Mouse (Mus musculus) forebrain, embryonic 12.5 days (tissue): Measurements from ENCODE around the gene Gli1. TPM values are rescaled to one million over a fixed set of nuclear protein-coding genes. Genes with fewer than 3 reads are reported as not detected.

Source experiments
- ATAC-seq: fragments of 200-750 bp; cut with Nextera tagmentation; 2 replicates; pipeline ENCODE4 v1.8.0; 2017; ENCODE audit warnings: moderate TSS enrichment; ENCODE audit not compliant: low FRiP score
- H3K27ac ChIP-seq: fragments of 300-500 bp; sonication (generic); 2 replicates; pipeline ENCODE4 v1.5.1; 2016; ENCODE audit warnings: mild to moderate bottlenecking
- H3K27me3 ChIP-seq: fragments of 300-500 bp; sonication (generic); 2 replicates; pipeline ENCODE4 v1.6.1; 2016; ENCODE audit warnings: mild to moderate bottlenecking
- H3K36me3 ChIP-seq: fragments of 300-500 bp; sonication (generic); replicated peaks from 2 replicates; pipeline ENCODE4 v1.6.1; 2016; ENCODE audit warnings: mild to moderate bottlenecking
- H3K4me1 ChIP-seq: fragments of 300-500 bp; sonication (generic); 2 replicates; pipeline ENCODE4 v1.6.1; 2016
- H3K4me2 ChIP-seq: fragments of 300-500 bp; sonication (generic); 2 replicates; pipeline ENCODE4 v1.6.1; 2016; ENCODE audit warnings: mild to moderate bottlenecking, moderate library complexity
- H3K4me3 ChIP-seq: fragments of 300-500 bp; sonication (generic); replicated peaks from 2 replicates; pipeline ENCODE4 v1.5.1; 2016; ENCODE audit warnings: mild to moderate bottlenecking
- H3K9ac ChIP-seq: fragments of 300-500 bp; sonication (generic); 2 replicates; pipeline ENCODE4 v1.6.1; 2016; ENCODE audit warnings: mild to moderate bottlenecking
- H3K9me3 ChIP-seq: fragments of 300-500 bp; sonication (generic); 2 replicates; pipeline ENCODE4 v1.6.1; 2016
- WGBS: fragments of 180-500 bp; shearing (Covaris S2); methylation state at CpG from one replicate; pipeline ENCODE4 v1.1.7; 2016; 5-methylcytosine and 5-hydroxymethylcytosine counted together
- polyA plus RNA-seq: library from polyadenylated mRNA; unstranded; fragments of >200 nt; fragmentation: Nextera tagmentation; extraction: Ambion mirVana; gene quantifications from 2 replicates; pipeline ENCODE4 v1.2.1, GENCODE M21; 2016

The Gli1 gene
- polyA plus RNA-seq, 1 experiment from 2014 or later = 3.6 TPM

DNA sequence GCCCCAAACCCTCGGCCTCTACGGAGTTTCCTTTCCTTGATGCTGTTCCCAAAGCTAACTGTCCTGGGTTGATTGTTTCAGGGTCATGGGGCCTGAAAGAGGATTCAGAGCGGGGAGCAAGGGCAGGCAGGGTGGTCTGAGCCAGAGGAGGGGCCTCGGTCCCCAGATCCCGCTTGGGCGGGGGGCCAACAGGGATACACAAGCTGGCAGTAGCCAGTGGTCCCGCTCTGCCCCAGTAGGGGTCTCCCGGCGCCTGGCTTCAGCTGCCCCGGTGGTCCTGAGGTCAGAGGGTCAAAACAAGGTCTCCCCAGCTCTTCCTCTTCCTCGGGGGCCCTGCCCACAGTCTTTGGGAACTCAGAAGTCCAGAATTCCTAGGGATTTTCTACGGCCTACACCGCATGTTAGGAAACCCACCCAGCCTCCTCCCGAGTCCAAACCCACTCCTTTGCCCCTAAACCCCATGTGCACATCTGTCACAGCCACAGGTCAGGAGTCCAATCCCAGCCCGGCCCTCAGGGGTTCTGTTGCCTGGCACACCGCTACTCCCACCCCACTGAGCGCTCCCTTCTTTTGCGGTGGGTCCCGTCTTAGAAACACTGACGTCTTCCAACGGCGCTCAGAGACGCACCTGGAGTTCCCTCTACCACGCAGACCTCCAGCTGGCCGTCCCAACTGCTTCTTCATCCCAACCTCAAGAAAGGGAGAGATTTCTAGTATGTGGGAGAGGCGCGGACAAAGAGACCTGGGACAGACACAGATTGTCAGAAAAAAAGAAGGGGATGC is 1.0 kb downstream of the Gli1 start:
- under 1% methylated on average over 27 of the region's 27 CpGs for WGBS
- ATAC-seq = peak; percentile 21; the same call in 1 of the 2 replicates
- Histone ChIP-seq H3K4me1 (peaks cover 38% of the 10 kb centered on the region), H3K36me3 (no peaks in the 10 kb centered on the region), H3K9ac (peak overlapping the region; percentile 44), H3K27ac (peak overlapping the region; percentile 70), H3K27me3 (peaks cover 42% of the 10 kb centered on the region), H3K9me3 (no peaks in the 10 kb centered on the region), H3K4me3 (peak overlapping the region; percentile 41), H3K4me2 (peak overlapping the region; percentile 78)

DNA sequence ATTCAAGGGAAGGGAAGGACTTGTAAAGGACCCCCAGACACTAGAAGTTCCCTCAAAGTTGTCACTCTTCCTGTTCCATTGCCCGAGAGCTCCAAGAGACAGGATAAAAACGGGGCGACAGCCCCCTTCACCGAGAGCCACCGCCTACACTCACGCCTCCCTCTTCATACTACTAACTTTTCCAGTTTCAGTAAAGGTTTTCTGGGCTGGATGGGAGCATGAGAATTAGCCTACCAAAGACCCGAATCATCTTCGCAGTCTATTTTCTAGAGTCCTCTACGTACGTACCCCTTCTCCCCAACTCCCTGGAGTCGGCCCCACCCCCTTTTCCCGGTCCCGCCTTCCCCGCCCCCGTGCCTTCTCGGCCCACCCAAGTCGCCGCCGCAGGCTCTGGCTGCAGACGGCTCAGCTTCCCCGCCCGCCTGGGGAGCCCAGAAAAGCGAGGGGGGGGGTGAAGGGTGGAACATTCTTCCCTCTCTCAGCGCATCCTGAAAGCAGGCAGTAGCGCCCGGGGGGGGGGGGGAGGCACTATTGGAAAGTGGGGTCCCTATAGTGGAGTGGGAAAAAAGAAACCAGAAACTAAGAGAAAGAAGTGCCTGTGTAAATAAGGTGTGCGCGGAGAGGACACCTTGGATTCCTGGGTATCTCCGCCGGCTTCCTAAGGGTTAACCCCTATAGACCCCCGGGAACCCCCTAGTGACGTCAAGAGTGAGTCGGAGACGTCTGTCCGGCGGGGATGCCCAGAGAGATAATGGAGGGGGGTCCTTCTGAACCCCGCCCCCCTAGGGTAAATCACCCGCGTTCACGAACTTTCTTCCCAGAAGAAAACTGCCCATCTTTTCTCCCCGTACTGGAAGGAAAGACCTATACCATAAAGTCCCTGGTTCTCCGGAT is 1.8 kb downstream of the Gli1 start:
- Histone ChIP-seq H3K4me2 (peak overlapping the region; percentile 78), H3K9ac (peak overlapping the region; percentile 44), H3K9me3 (no peaks in the 10 kb centered on the region), H3K36me3 (no peaks in the 10 kb centered on the region), H3K4me1 (peaks cover 38% of the 10 kb centered on the region), H3K27ac (peak overlapping the region; percentile 70), H3K4me3 (peak overlapping the region; percentile 41), H3K27me3 (peaks cover 42% of the 10 kb centered on the region)
- WGBS = under 1% methylated on average over 41 of the region's 42 CpGs
- ATAC-seq = peak; percentile 57

DNA sequence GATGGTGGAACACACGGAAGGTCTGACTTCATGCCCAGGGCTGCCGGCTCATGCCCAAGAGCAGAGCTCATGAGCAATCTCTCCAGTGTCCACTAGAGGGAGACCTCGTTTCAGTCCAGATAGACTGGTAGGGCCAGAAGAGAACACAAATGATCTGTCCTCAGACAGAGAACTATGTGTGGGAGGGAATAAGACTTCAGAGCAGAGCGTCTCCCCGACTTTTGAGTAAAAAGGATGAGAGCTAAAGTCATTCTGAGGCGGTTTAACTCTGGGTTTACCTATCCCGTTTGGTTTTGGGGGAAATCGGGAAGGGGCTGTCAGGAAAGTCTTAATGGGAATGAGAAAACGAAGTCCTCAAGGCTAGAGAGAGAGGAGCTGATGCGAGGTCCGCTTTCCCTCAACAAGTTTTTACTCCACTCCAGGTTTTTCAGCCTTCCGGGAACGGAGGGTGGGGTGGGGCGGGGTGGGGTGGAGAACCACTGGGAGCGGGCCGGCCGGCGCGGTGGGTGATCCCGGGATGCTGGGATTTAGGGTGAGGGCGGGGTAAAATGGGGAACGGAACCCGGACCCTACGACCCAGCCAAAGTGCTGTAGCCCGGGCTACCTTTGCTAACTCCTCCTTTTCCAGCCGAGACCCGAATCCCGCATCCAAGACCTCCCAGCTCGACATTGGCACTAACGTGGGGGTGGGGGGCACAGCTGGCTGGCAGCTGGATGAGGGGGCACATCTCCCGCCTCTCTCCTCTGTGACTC is 2.7 kb downstream of the Gli1 start:
- Histone ChIP-seq H3K27ac (peak overlapping the region; percentile 66), H3K9me3 (no peaks in the 10 kb centered on the region), H3K4me2 (peak overlapping the region; percentile 78), H3K36me3 (no peaks in the 10 kb centered on the region), H3K27me3 (peaks cover 42% of the 10 kb centered on the region), H3K4me1 (peaks cover 38% of the 10 kb centered on the region), H3K9ac (peak overlapping the region; percentile 44; the same call in 1 of the 2 replicates), H3K4me3 (peak overlapping the region; percentile 41)
- peak; percentile 75 for ATAC-seq
- WGBS = under 1% methylated on average over 31 of the region's 31 CpGs

DNA sequence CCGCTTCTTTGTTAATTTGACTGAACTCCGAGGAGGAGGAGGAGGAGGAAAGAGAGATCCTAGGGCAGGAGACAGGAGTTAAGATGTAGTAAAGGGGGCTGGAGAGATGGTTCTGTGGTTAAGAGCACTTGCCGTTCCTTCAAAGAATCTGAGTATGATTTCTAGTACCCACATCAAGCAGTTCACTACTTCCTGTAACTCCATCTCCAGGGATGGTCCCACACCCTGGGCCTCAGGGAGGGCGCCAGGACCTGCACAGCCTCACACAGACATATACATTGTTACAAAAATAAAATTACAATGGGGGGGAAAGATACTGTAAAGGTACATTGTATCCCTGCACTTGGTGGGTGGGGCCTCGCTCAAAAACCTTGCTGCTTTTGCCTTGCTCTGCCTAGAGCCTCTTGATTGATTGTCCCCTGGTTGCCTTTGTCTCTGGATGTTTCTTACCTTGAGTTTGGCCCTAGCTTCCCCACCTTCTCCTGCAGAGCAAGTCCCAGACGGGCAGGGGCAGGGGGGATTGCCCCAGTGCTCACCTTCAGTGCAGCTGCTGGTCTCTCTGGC is 4.2 kb downstream of the Gli1 start:
- Histone ChIP-seq H3K9ac (no peak overlapping the region), H3K9me3 (no peaks in the 10 kb centered on the region), H3K27ac (no peak overlapping the region), H3K4me1 (peaks cover 38% of the 10 kb centered on the region), H3K27me3 (peaks cover 38% of the 10 kb centered on the region), H3K36me3 (0 out of 2 replicates have a peak, but pooled peaks cover 2% of the 10 kb centered on the region), H3K4me2 (no peak overlapping the region), H3K4me3 (no peak overlapping the region)
- ATAC-seq = no peak
- 87% methylated on average over 6 of the region's 6 CpGs for WGBS

GRCm38 (mm10) chr10:127336952-127337351 is 4.8 kb downstream of the Gli1 start:
- no peak for ATAC-seq
- H3K27ac ChIP-seq = no peak overlapping the region
- H3K9me3 ChIP-seq = no peaks in the 10 kb centered on the region
- H3K9ac ChIP-seq = no peak overlapping the region
- peaks cover 41% of the 10 kb centered on the region for H3K27me3 ChIP-seq
- 0 out of 2 replicates have a peak, but pooled peaks cover 2% of the 10 kb centered on the region for H3K36me3 ChIP-seq
- peaks cover 35% of the 10 kb centered on the region for H3K4me1 ChIP-seq
- no peak overlapping the region for H3K4me2 ChIP-seq
- WGBS = 82% methylated on average over 5 of the region's 5 CpGs
- no peak overlapping the region for H3K4me3 ChIP-seq

DNA sequence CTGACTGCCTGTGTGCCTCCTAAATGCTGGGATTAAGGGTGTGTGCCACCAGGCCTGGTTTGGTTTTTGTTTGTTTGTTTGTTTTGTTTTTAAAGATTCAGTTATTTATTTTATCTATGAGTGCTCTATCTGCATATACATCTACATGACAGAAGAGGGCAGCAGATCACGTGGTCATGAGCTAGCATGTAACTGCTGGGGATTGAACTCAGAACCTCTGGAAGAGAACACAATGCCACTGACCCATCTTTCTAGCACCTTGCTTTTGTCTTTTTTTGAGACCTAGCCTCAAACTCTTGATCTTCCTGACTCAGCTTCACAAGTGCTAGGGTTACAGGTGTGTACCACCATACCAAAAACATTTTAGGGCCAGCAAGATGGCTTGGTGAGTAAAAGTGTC is 6.5 kb downstream of the Gli1 start:
- 0 out of 2 replicates have a peak, but pooled peaks cover 2% of the 10 kb centered on the region for H3K36me3 ChIP-seq
- WGBS = 64% methylated on average over 1 of the region's 1 CpGs
- no peak overlapping the region for H3K4me3 ChIP-seq
- H3K4me1 ChIP-seq = peaks cover 20% of the 10 kb centered on the region
- H3K9me3 ChIP-seq = no peaks in the 10 kb centered on the region
- no peak overlapping the region for H3K9ac ChIP-seq
- no peak overlapping the region for H3K27ac ChIP-seq
- ATAC-seq = no peak
- peaks cover 40% of the 10 kb centered on the region for H3K27me3 ChIP-seq
- H3K4me2 ChIP-seq = no peak overlapping the region

DNA sequence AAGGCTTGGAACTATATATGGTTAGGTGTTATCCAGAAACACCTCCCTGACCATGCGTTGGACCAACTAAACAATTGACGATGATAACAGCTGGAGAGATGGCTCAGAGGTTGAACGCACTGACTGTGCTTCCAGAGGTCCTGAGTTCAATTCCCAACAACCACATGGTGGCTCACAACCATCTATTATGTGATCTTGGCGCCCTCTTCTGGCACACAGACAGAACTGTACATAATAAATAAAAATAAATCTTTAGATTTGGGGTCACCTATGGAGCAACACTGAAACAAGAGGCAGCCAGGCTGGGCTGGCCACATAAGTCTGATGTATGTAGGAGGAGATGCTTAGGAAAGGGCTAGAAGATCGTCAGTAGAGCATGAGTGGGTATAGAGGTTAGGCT is 8.6 kb downstream of the Gli1 start:
- 63% methylated on average over 5 of the region's 5 CpGs for WGBS
- Histone ChIP-seq H3K4me1 (peaks cover 5% of the 10 kb centered on the region), H3K27me3 (peaks cover 45% of the 10 kb centered on the region), H3K9ac (no peak overlapping the region), H3K27ac (no peak overlapping the region), H3K4me2 (no peak overlapping the region), H3K4me3 (no peak overlapping the region), H3K36me3 (0 out of 2 replicates have a peak, but pooled peaks cover 2% of the 10 kb centered on the region), H3K9me3 (no peaks in the 10 kb centered on the region)
- no peak for ATAC-seq

DNA sequence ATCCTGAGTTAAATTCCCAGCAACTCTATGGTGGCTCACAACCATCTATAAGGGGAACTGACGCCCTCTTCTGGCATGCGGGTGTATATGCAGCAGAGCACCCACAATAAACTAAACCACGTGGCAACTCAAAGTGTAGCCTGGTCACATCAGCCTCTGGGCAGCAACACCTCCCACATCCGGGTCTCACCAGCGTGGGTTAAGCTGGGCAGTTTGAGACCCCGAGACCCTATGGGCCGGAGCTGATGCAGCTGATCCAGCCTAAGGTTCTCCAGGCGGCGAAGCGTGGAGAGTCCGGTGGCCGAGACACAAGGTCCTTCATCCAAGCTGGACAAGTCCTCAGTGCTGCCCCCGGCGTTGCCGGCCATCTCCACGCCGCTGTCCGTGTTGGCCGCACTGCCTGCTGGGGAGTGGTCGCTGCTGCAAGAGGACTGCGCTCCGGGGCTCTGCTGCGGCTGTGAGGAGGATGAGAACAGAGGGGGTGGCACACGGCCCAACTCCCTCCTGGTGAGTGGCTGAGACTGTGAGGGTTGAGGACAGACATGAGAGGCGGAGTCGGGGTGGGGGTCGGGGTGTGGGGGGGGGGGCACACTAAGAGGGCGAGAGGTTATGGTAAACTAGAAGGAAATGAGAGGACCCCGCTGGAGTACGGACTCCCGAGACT is 9.4 kb downstream of the Gli1 start:
- Histone ChIP-seq H3K4me3 (peak overlapping the region; percentile 33), H3K27ac (no peak overlapping the region), H3K4me1 (peaks cover 5% of the 10 kb centered on the region), H3K27me3 (peaks cover 51% of the 10 kb centered on the region), H3K36me3 (0 out of 2 replicates have a peak, but pooled peaks cover 2% of the 10 kb centered on the region), H3K9me3 (no peaks in the 10 kb centered on the region), H3K4me2 (peak overlapping the region; percentile 45), H3K9ac (no peak overlapping the region)
- WGBS = 28% methylated on average over 31 of the region's 31 CpGs
- ATAC-seq = 0 out of 2 replicates have a peak, but pooled peaks have one; percentile 14

DNA sequence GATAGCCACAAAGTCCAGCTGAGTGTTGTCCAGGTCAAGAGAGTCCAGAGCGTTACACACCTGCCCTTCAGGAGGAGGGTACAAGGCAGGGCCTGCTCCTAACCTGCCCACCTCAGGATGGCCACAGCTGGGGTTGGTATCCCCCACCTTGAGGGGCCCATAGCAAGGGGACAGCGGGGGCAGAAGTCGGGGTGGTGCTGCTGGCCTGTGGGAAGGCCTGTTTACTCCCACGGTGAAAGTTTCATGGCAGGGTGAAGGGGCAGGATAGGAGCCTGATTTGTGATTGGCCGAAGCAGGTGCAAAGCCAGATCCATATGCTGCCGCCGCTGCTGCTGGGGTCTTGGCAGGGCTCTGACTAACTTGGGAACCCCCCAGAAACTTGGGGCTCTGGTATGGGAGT is 11.6 kb downstream of the Gli1 start:
- Histone ChIP-seq H3K4me3 (no peak overlapping the region), H3K4me1 (peaks cover 18% of the 10 kb centered on the region), H3K27ac (no peak overlapping the region), H3K4me2 (no peak overlapping the region), H3K9me3 (no peaks in the 10 kb centered on the region), H3K27me3 (peaks cover 72% of the 10 kb centered on the region), H3K9ac (no peak overlapping the region), H3K36me3 (0 out of 2 replicates have a peak, but pooled peaks cover 2% of the 10 kb centered on the region)
- no peak for ATAC-seq
- 82% methylated on average over 7 of the region's 7 CpGs for WGBS

DNA sequence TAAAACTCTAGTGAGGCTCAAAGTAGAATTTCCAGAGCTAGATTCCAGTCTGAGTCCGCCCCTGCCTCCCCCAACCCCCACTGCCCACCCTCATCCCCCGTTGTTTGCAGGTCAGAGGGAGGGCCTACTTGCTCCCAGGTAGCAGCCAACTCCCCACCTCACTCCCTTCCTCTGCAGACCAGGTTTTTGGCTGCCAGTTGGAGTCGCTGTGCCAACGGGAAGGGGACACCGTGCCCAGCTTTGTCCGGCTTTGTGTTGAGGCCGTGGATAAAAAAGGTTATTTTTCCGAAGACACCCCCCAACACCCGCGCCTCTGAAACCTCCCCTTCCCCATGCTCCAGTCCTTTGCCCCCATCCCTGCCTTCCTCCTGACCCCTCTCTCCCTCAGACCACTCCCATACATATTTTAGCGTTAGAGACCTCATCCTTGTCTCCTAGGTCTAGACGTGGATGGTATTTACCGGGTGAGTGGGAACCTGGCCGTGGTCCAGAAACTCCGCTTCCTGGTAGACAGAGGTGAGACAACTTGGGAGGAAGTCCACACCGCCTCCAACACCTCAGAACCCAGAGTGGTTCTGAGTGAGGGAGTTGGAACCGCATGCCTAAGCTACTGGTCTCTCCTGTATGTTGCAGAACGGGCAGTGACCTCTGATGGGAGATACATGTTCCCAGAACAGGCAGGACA is 14.2 kb downstream of the Gli1 start:
- 47% methylated on average over 18 of the region's 18 CpGs for WGBS
- no peak overlapping the region for H3K27ac ChIP-seq
- H3K4me1 ChIP-seq = peaks cover 18% of the 10 kb centered on the region
- peaks cover 98% of the 10 kb centered on the region for H3K27me3 ChIP-seq
- H3K9ac ChIP-seq = no peak overlapping the region
- H3K4me3 ChIP-seq = no peak overlapping the region
- H3K36me3 ChIP-seq = no peaks in the 10 kb centered on the region
- H3K4me2 ChIP-seq = no peak overlapping the region
- no peaks in the 10 kb centered on the region for H3K9me3 ChIP-seq
- ATAC-seq = no peak

GRCm38 (mm10) chr10:127326828-127327227 is 14.9 kb downstream of the Gli1 start:
- peaks cover 100% of the 10 kb centered on the region for H3K27me3 ChIP-seq
- H3K27ac ChIP-seq = no peak overlapping the region
- no peaks in the 10 kb centered on the region for H3K9me3 ChIP-seq
- 0 out of 2 replicates have a peak overlapping the region, but pooled peaks have one; percentile 36 for H3K9ac ChIP-seq
- no peak for ATAC-seq
- H3K4me3 ChIP-seq = peak overlapping the region; percentile 35
- H3K4me2 ChIP-seq = peak overlapping the region; percentile 53
- WGBS = 5% methylated on average over 29 of the region's 29 CpGs
- H3K4me1 ChIP-seq = peaks cover 14% of the 10 kb centered on the region
- no peaks in the 10 kb centered on the region for H3K36me3 ChIP-seq
